Mouse (Mus musculus) adrenal gland, postnatal 4 days (tissue): Measurements from ENCODE around the gene Ptprj. TPM values are rescaled to one million over a fixed set of nuclear protein-coding genes. Genes with fewer than 3 reads are reported as not detected.

Source experiments
- DNase-seq, 2 experiments: peaks; one replicate each; pipeline ENCODE4 v3.0.0; 2021 to 2022; ENCODE audit warnings: low spot score in 2 of 2, mixed read lengths in 2 of 2
- total RNA-seq, 2 experiments: library from RNA; stranded (reverse); gene quantifications; 2 replicates each; pipeline ENCODE4 v1.2.3; 2021

Gene Ptprj
- total RNA-seq, 2 experiments from 2014 or later: 31.3 to 32.4 TPM

DNA sequence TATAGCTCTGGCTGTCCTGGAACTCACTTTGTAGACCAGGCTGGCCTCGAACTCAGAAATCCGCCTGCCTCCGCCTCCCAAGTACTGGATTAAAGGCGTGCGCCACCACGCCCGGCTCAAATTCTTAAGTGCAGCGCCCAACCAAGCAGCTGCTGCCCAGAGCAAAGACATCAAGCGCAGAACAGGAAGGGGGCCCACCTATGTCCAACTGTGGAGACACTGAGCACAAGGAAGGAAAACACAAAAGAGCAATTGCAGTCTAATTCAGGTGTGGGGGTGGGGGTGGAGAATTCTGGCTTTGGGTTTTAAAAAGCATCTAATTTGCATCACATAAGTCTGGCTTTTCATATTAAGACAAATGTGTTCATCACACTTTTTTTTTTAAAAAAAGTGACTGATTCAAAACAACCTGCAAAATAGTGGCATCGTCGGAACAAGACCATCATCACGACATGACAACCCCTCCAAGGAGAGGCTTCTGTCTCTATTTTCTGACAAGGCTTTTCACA is 20.7 kb downstream of the Ptprj start:
- no peak for DNase-seq

GRCm38 (mm10) chr2:90559015-90559687 is 21.3 kb downstream of the Ptprj start:
- no peak for DNase-seq

DNA sequence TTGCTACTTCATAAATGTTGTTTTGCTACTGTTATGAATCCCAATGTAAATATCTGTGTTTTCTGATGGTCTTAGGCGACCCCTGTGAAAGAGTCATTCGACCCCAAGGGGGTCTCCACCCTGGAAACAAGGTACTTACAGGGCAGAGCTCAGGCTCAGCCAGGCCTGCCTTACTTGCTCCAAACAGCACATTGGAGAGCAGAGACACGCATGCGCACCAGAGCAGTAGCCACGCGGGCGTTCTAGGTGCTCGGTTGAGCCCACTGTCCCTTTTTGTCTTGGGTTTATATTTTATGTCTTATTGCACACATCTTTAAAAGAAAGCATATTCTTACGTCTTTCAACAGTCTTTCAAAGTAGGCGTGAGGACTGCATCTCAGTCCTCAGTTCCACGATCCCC is 22.1 kb downstream of the Ptprj start:
- DNase-seq: no peak

GRCm38 (mm10) chr2:90557913-90558312 is 22.5 kb downstream of the Ptprj start:
- DNase-seq: no peak

GRCm38 (mm10) chr2:90555744-90556143 is 24.7 kb downstream of the Ptprj start:
- no peak for DNase-seq

- DNase-seq: no peak
Observed at GRCm38 (mm10) chr2:90554806-90555205, 25.6 kb downstream of the Ptprj start.

- no peak for DNase-seq
Observed at GRCm38 (mm10) chr2:90553861-90554260, 26.6 kb downstream of the Ptprj start.

DNA sequence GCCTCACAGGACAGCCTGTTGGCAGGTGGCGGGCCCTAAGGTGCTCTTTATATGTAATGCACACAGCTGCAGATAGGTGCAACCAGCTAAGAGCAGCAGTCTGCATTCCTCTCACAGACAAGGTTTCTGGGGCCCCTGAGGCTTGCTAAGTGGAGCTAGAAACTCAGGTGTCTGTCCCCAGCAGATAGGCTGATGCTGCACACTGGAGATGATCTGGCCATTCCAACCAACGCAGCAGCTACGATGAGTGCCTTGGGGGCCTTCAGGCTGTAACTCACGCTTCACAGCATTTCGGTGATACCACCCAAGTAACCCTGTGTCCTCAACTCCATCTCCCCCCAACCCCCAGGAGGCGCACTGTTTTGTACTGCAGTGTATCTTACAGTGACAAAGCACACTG is 29.8 kb downstream of the Ptprj start:
- DNase-seq: no peak

DNA sequence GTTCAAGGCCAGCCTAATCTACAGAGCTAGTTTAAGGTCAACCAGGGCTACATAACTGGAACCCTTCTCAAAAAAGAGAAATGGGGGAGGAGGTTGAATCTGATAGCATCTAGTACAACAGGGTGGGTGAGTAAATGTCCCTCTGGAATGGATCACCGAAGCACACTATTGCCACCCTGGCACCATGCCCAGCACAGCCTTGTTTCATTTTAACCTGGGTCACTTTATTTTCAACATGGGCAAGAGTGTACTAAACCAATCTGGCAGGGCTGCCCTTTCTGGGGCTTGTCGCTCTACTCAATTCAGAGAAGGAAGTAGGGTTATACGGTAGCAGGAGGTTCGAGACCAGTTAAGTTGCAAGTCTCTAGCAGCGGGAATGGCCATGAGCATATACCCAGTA is 31.9 kb downstream of the Ptprj start:
- DNase-seq: no peak

DNA sequence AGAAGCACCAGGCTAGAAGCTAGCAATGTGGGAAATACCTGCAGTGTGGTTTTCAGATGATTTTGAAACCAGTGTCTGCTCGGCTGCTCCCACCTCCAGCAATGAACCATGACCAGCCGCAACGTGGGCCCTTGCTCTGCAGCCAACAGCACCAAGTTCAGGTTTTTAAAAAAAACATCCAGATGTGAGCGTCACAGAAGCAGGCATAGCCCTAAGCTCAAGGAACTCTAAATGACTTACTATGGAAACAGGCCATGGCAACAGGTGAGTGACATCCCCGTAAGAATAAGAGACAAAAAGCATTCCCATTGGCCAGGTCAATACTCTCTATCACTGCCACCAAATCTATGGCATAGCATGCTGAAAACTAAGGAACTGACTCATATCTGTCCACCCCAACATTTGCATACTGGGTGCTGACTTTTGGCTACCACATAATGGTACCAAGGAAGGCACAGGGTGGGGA is 33.3 kb downstream of the Ptprj start:
- DNase-seq: no peak

GRCm38 (mm10) chr2:90545261-90545660 is 35.2 kb downstream of the Ptprj start:
- DNase-seq: no peak

DNA sequence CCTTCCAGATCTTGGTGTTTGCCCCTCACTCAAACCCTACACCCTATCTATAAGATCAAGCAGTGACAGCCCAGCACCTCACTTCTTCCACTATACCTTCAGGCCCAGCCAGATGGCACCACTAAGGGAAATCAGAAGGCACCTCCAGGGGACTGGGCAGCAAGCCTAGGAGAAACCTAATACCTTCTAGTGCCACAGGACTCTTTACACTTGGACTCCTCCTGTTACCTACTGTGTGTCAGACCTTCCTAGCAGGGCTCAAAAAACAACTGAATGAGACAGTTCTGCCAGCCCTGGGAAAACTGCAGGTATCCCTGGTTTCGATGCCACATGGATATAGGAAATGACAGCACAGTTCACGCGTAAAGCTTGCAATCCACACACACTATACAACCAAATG is 36.5 kb downstream of the Ptprj start:
- DNase-seq: no peak

- DNase-seq: no peak
Observed at GRCm38 (mm10) chr2:90543106-90543702, 37.2 kb downstream of the Ptprj start.

GRCm38 (mm10) chr2:90542656-90543055 is 37.8 kb downstream of the Ptprj start:
- no peak for DNase-seq

- DNase-seq: no peak
Observed at GRCm38 (mm10) chr2:90539206-90539605, 41.2 kb downstream of the Ptprj start.

- no peak for DNase-seq
Observed at GRCm38 (mm10) chr2:90537244-90537643, 43.2 kb downstream of the Ptprj start.

GRCm38 (mm10) chr2:90536555-90536954 is 43.9 kb downstream of the Ptprj start:
- no peak for DNase-seq

DNA sequence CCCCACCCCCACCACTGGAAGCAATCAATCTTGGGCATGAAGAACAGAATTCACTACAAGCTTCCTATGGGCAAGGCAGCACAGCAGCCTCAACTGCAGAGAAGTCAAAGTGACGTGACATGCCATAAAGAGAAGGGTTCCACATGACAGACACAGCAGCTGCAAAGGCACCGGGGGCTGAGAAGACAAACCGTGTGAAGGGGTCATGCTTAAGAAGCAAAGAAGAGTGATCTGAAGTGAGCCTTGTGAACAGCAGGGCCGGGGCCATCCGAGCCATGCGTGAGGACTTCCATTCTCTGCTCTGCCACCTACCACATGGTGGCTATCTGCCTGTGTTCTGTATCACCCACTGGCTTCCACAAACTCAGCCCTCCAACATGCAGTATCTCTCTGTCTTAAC is 45.7 kb downstream of the Ptprj start:
- DNase-seq: no peak

GRCm38 (mm10) chr2:90533944-90534343 is 46.5 kb downstream of the Ptprj start:
- no peak for DNase-seq

DNA sequence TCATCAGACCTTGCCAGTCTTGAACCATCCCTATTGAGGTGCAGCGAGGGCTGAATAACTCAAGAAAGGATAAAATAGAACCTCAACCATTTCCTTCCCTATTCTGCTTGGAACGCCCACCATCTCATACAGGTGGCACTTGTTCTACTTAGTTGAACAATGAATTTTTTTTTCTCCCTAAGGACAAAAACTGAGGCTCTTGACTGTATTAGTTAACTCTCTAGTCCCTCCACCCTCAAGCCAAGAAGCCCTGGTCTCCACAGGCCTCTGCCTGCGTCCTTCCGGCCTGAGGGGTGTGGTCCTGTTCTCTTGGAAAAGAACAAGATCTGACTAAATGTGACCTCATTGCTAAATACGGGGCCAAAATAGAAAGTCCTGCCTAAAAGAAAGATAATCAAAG is 48.4 kb downstream of the Ptprj start:
- no peak for DNase-seq

DNA sequence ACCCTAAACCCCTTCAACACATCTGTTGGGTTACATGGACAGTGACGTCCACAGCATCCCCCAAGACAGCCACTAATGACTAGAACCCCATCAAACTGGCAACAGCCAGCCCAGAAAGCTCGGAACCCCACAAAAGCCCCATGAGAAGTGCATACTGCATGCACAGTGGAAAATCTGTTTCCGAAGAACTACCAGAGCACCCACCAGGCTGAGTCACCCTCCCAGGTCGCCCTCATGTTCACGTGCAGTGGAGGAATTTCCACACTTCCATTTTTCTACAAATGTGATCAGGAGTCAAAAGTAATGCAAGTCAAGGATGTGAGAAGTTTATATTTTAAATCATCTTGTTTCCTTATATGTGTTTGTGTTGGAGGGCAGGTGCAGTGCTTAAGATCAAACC is 52.3 kb downstream of the Ptprj start:
- no peak for DNase-seq

DNA sequence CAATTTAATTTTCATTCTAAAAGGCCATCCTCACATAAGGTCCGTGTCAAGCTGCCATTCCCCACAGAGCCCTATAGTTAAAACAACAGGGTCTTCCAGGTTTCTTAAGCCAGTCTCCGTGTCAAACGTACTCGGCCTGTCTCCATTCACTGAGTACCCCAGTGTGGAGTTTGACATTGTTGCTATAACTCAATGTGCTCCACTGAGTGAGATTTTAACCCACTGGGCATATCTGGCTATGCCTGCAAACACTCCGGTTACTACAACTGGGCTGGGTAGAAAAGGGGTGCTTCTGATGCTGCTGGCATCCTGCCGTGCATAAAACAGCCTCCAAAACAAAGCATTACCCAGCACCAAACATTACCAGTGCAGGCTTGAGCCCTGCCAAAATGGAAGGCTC is 53.5 kb downstream of the Ptprj start:
- no peak for DNase-seq

GRCm38 (mm10) chr2:90526564-90526963 is 53.9 kb downstream of the Ptprj start:
- no peak for DNase-seq
